Mouse (Mus musculus) CD8-positive naive resting alpha-beta T cell, adult 2 months (primary cell): ENCODE measurements around the gene Aicda.
"Not testable (repeated sequence)": the region's sequence is repeated elsewhere in the genome, so short reads cannot be mapped to it uniquely, and the experiment has no call there.

Experiments used
- DNase-seq, 2 experiments: peaks; one replicate each; pipeline ENCODE4 v3.0.0; 2022; ENCODE audit warnings: low read depth in 2 of 2, low spot score in 2 of 2

Gene Aicda

GRCm38 (mm10) chr6:122554102-122554501 lies 501 bp downstream of the Aicda start:
- no peak for DNase-seq

- DNase-seq, result no peak
Observed at GRCm38 (mm10) chr6:122555266-122555665, 1.7 kb downstream of the Aicda start.

GRCm38 (mm10) chr6:122556959-122557561 lies 3.5 kb downstream of the Aicda start:
- peak; percentile 24 to 60 for DNase-seq

- DNase-seq, result peak; percentile 68 to 78
Observed at GRCm38 (mm10) chr6:122560427-122560826, 6.8 kb downstream of the Aicda start.

- no peak for DNase-seq
Observed at GRCm38 (mm10) chr6:122561005-122561404, 7.4 kb downstream of the Aicda start.

GRCm38 (mm10) chr6:122562463-122562862 lies 8.9 kb downstream of the Aicda start:
- peak; percentile 28 to 54 for DNase-seq

GRCm38 (mm10) chr6:122565070-122565784 lies 11.6 kb downstream of the Aicda start:
- no peak for DNase-seq

GRCm38 (mm10) chr6:122569113-122569512 lies 15.5 kb downstream of the Aicda start:
- DNase-seq, result no peak

GRCm38 (mm10) chr6:122569762-122570161 lies 16.2 kb downstream of the Aicda start:
- no peak for DNase-seq

- no peak for DNase-seq
Observed at GRCm38 (mm10) chr6:122570695-122571616, 17.4 kb downstream of the Aicda start.

- no peak for DNase-seq
Observed at GRCm38 (mm10) chr6:122571617-122571959, 18.0 kb downstream of the Aicda start.

- DNase-seq, result not testable (repeated sequence)
Observed at GRCm38 (mm10) chr6:122575037-122575436, 21.4 kb downstream of the Aicda start.

GRCm38 (mm10) chr6:122577030-122577429 lies 23.4 kb downstream of the Aicda start:
- DNase-seq, result no peak

GRCm38 (mm10) chr6:122579086-122579485 lies 25.5 kb downstream of the Aicda start:
- DNase-seq, result no peak

- no peak for DNase-seq
Observed at GRCm38 (mm10) chr6:122591027-122591758, 37.6 kb downstream of the Aicda start.

GRCm38 (mm10) chr6:122592905-122593304 lies 39.3 kb downstream of the Aicda start:
- DNase-seq, result no peak

- no peak for DNase-seq
Observed at GRCm38 (mm10) chr6:122595637-122596036, 42.0 kb downstream of the Aicda start.

GRCm38 (mm10) chr6:122596608-122597007 lies 43.0 kb downstream of the Aicda start:
- DNase-seq, result no peak

GRCm38 (mm10) chr6:122598014-122598413 lies 44.4 kb downstream of the Aicda start:
- no peak for DNase-seq

- no peak for DNase-seq
Observed at GRCm38 (mm10) chr6:122598436-122598835, 44.8 kb downstream of the Aicda start.
